Comparison of ENCODE assay signal across 8 mouse cellular contexts in genomic region chr6:72989028-72989736, GRCm38 (mm10). TPM values are rescaled to one million over a fixed set of nuclear protein-coding genes. Genes with fewer than 3 reads are reported as not detected.
A peak's percentile ranks its signal among the peaks of the same experiment; 100 is the strongest.
DNase-seq lines count a peak whose midpoint lies in the region; ATAC-seq and TF ChIP-seq lines count a peak whose summit lies in the region.

No protein-coding gene starts in this region.

- no peaks in the 10 kb centered on the region for H3K36me3 ChIP-seq in embryonic facial prominence, embryonic 14.5 days (ENCODE audit: control insufficient read depth, insufficient read depth, low read length)
- H3K36me3 ChIP-seq in liver, embryonic 16.5 days (ENCODE audit: control insufficient read depth, insufficient read depth) = no peaks in the 10 kb centered on the region

- intact Hi-C loops in gastrocnemius, adult 2 months (cut with DNase I) = no loop called here

- H3K27me3 ChIP-seq in embryonic facial prominence, embryonic 14.5 days (replicated peaks; ENCODE audit: control insufficient read depth, insufficient read depth, low read length) = no peaks in the 10 kb centered on the region
- H3K27me3 ChIP-seq in liver, embryonic 16.5 days (ENCODE audit: control insufficient read depth, insufficient read depth, low read depth, low read length) = no peaks in the 10 kb centered on the region

- H3K27ac ChIP-seq in gastrocnemius, adult 2 months = no peak overlapping the region
- no peak overlapping the region; the same call in 1 of the 2 replicates for H3K27ac ChIP-seq in embryonic facial prominence, embryonic 14.5 days (replicated peaks; ENCODE audit: low read depth, low read length)
- no peak overlapping the region for H3K27ac ChIP-seq in liver, embryonic 16.5 days (ENCODE audit: low read length)

- H3K9me3 ChIP-seq in embryonic facial prominence, embryonic 14.5 days (ENCODE audit: control insufficient read depth, low read length) = no peaks in the 10 kb centered on the region
- no peaks in the 10 kb centered on the region for H3K9me3 ChIP-seq in liver, embryonic 16.5 days (replicated peaks; ENCODE audit: control insufficient read depth, low read length)

- no peak for TF ChIP-seq CTCF in gastrocnemius, adult 2 months (IDR thresholded peaks at IDR 0.05)

- peak; percentile 95 for ATAC-seq in embryonic facial prominence, embryonic 14.5 days (ENCODE audit: low read depth)
- ATAC-seq in liver, embryonic 16.5 days (ENCODE audit: low read depth) = 0 out of 2 replicates have a peak, but pooled peaks have one; percentile 32
- ATAC-seq in erythroblast, adult 5-6 weeks (replicated peaks; ENCODE audit: low FRiP score, poor library complexity, severe bottlenecking) = no peak

- no peak overlapping the region for H3K4me2 ChIP-seq in embryonic facial prominence, embryonic 14.5 days (ENCODE audit: low read depth, low read length)
- H3K4me2 ChIP-seq in liver, embryonic 16.5 days (ENCODE audit: low read depth, low read length) = no peak overlapping the region

- H3K4me3 ChIP-seq in gastrocnemius, adult 2 months = no peak overlapping the region
- no peak overlapping the region for H3K4me3 ChIP-seq in embryonic facial prominence, embryonic 14.5 days (ENCODE audit: low read depth, low read length)
- no peak overlapping the region for H3K4me3 ChIP-seq in liver, embryonic 16.5 days (ENCODE audit: low read depth, low read length)

- peak; percentile 37 for DNase-seq in gastrocnemius, postnatal 10 days
- DNase-seq in gastrocnemius, adult 2 months = no peak
- DNase-seq in Muller cell, postnatal 12 days (ENCODE audit: inconsistent ontology term) = peak; percentile 89
- peak; percentile 94 for DNase-seq in embryonic facial prominence, embryonic 14.5 days (ENCODE audit: low spot score)
- DNase-seq in frontal cortex, postnatal 36 days (ENCODE audit: low spot score in 2 of 2) = no peak
- DNase-seq in layer of hippocampus, adult 8-10 months (ENCODE audit: low spot score in 2 of 2) = no peak

- no peak overlapping the region for H3K9ac ChIP-seq in embryonic facial prominence, embryonic 14.5 days (ENCODE audit: low read depth, low read length)
- no peak overlapping the region for H3K9ac ChIP-seq in liver, embryonic 16.5 days (ENCODE audit: low read depth, low read length)

- peaks cover 3% of the 10 kb centered on the region; the same call in 1 of the 2 replicates for H3K4me1 ChIP-seq in embryonic facial prominence, embryonic 14.5 days (ENCODE audit: control insufficient read depth, insufficient read depth, low read length)
- H3K4me1 ChIP-seq in liver, embryonic 16.5 days (ENCODE audit: control insufficient read depth, low read depth, low read length) = no peaks in the 10 kb centered on the region

- WGBS in embryonic facial prominence, embryonic 14.5 days = 30% methylated on average over 7 of the region's 7 CpGs
- WGBS in liver, embryonic 16.5 days (ENCODE audit: insufficient replicate concordance) = 31% methylated on average over 7 of the region's 7 CpGs

RNA-seq across cellular contexts. Expression of gene Tmsb10, which starts 30.6 kb away (rescaled TPM):
- total RNA-seq in gastrocnemius, postnatal 10 days (2021) = 100 to 1,000 TPM; 485 to 609 TPM
- 10 to 100 TPM; 30.1 to 67.9 TPM for total RNA-seq in gastrocnemius, adult 2 months (2021)
- 2,276 and 2,340 TPM in 2 replicates for polyA plus RNA-seq in embryonic facial prominence, embryonic 14.5 days (2014; fragmentation: Nextera tagmentation; extraction: Ambion mirVana)
- 255 and 258 TPM in 2 replicates for polyA plus RNA-seq in liver, embryonic 16.5 days (2015; fragmentation: Nextera tagmentation; extraction: Ambion mirVana)
- 100 to 1,000 TPM; 202 to 382 (median 276) TPM for total RNA-seq in layer of hippocampus, adult 8-10 months (2022)
- 232 and 262 TPM in 2 replicates for total RNA-seq in erythroblast, adult 5-6 weeks (2015; ENCODE audit: low replicate concordance)
- total RNA-seq in erythroblast, adult 5-6 weeks (2017; ENCODE audit: low replicate concordance) = 123 and 173 TPM in 2 replicates

Comparison
In these comparisons a context has a peak if more than half of its experiments do, and no peak if none do; other contexts are left out.
1. DNase-seq: peak in gastrocnemius, postnatal 10 days (single experiment), Muller cell, postnatal 12 days (single experiment) and embryonic facial prominence, embryonic 14.5 days (single experiment); none in gastrocnemius, adult 2 months (single experiment), frontal cortex, postnatal 36 days (0 of 2) and layer of hippocampus, adult 8-10 months (0 of 2).